Comparison of ENCODE assay signal across 19 mouse cellular contexts in genomic region chr11:114480119-114480540, GRCm38 (mm10).
DNase-seq lines count a peak whose midpoint lies in the region; ATAC-seq and TF ChIP-seq lines count a peak whose summit lies in the region.
"Had no signal": no experiment of that assay in that cellular context is flagged by ENCODE, and none has a peak within 500 bp of the region (broad histone marks: within the 10 kb centered on the region; RNA-seq: fewer than 3 reads in every experiment).

No protein-coding gene starts in this region.

- H3K27ac ChIP-seq in left cerebral cortex, adult 2 months = peak overlapping the region; percentile 38; the same call in 1 of the 2 replicates
- H3K27ac ChIP-seq: forebrain, embryonic 13.5 days; hindbrain, embryonic 10.5 days; intestine, embryonic 15.5 days; stomach, embryonic 15.5 days had no signal

- DNase-seq in cerebellum, postnatal 4 days (ENCODE audit: low spot score in 2 of 2) = no peak
- DNase-seq in left cerebral cortex, adult 2 months (ENCODE audit: extremely low spot score in 1 of 2, low spot score in 2 of 2) = peak; percentile 15 to 53
- no peak for DNase-seq in left cerebral cortex, adult 11 months (ENCODE audit: low spot score)
- DNase-seq in left cerebral cortex, postnatal 25 days (ENCODE audit: low spot score in 2 of 2) = peak; percentile 27 to 83
- DNase-seq in right cerebral cortex, postnatal 36 days (ENCODE audit: low spot score in 2 of 2) = peak; percentile 30 to 64
- no peak for DNase-seq in spleen, adult 18-20 months
- DNase-seq in lung, postnatal 36 days = no peak
- DNase-seq: adrenal gland, postnatal 25 days; gastrocnemius, postnatal 14 days; kidney, adult 8-10 months; kidney, postnatal 10 days; lung, postnatal 10 days; thymus, adult 2 months had no signal

- ATAC-seq in cerebellum, adult (ENCODE audit: insufficient number of reproducible peaks, low FRiP score, low TSS enrichment) = peak; percentile 7; the same call in 1 of the 2 replicates
- ATAC-seq: forebrain, embryonic 13.5 days; hindbrain, embryonic 16.5 days; intestine, embryonic 15.5 days had no signal

- H3K4me3 ChIP-seq in left cerebral cortex, adult 2 months = no peak overlapping the region
- H3K4me3 ChIP-seq: forebrain, embryonic 13.5 days; hindbrain, embryonic 10.5 days; intestine, embryonic 15.5 days; stomach, embryonic 15.5 days had no signal

- intact Hi-C loops in left cerebral cortex, adult 2 months (cut with DNase I) = loop anchor here (5.0 kb wide), 1 partner anchor 157 kb away; no protein-coding TSS in a partner anchor
- intact Hi-C loops in left cerebral cortex, postnatal 25 days (cut with DNase I) = loop anchor here (5.0 kb wide), 3 partner anchors 283 to 553 kb away; partner anchors contain the start of gene Sdk2

- no peak for TF ChIP-seq CTCF in left cerebral cortex, adult 2 months (IDR thresholded peaks at IDR 0.05)

Comparison
In these comparisons a context has a peak if more than half of its experiments do, and no peak if none do; other contexts are left out.
1. DNase-seq: peak in left cerebral cortex, adult 2 months (2 of 2), left cerebral cortex, postnatal 25 days (2 of 2) and right cerebral cortex, postnatal 36 days (2 of 2); none in cerebellum, postnatal 4 days (0 of 2), left cerebral cortex, adult 11 months (single experiment), spleen, adult 18-20 months (0 of 2) and lung, postnatal 36 days (single experiment).